Mouse (Mus musculus) heart, embryonic 12.5 days (tissue): ENCODE results near the gene Acot1. TPM values are rescaled to one million over a fixed set of nuclear protein-coding genes. Genes with fewer than 3 reads are reported as not detected.
"Not testable (repeated sequence)": the region's sequence is repeated elsewhere in the genome, so short reads cannot be mapped to it uniquely, and the experiment has no call there.

Experiments used
- ATAC-seq: fragments of 200-750 bp; cut with Nextera tagmentation; 2 replicates; pipeline ENCODE4 v1.8.0; 2017; ENCODE audit warnings: moderate TSS enrichment, moderate library complexity; ENCODE audit not compliant: insufficient number of reproducible peaks, low FRiP score
- H3K27ac ChIP-seq: fragments of 300-500 bp; sonication (generic); 2 replicates; pipeline ENCODE4 v1.5.1; 2016; ENCODE audit warnings: mild to moderate bottlenecking, moderate library complexity; ENCODE audit not compliant: poor library complexity, severe bottlenecking
- H3K27me3 ChIP-seq: fragments of 300-500 bp; sonication (generic); replicated peaks from 2 replicates; pipeline ENCODE4 v1.6.1; 2016; ENCODE audit warnings: mild to moderate bottlenecking, moderate library complexity
- H3K36me3 ChIP-seq: fragments of 300-500 bp; sonication (generic); 2 replicates; pipeline ENCODE4 v1.6.1; 2016; ENCODE audit warnings: mild to moderate bottlenecking, moderate library complexity
- H3K4me1 ChIP-seq: fragments of 300-500 bp; sonication (generic); replicated peaks from 2 replicates; pipeline ENCODE4 v1.6.1; 2016; ENCODE audit warnings: mild to moderate bottlenecking
- H3K4me2 ChIP-seq: fragments of 300-500 bp; sonication (generic); 2 replicates; pipeline ENCODE4 v1.6.1; 2016; ENCODE audit warnings: mild to moderate bottlenecking, moderate library complexity
- H3K4me3 ChIP-seq: fragments of 300-500 bp; sonication (generic); 2 replicates; pipeline ENCODE4 v1.5.1; 2016; ENCODE audit warnings: mild to moderate bottlenecking
- H3K9ac ChIP-seq: fragments of 300-500 bp; sonication (generic); 2 replicates; pipeline ENCODE4 v1.6.1; 2016; ENCODE audit warnings: mild to moderate bottlenecking, moderate library complexity
- H3K9me3 ChIP-seq: fragments of 300-500 bp; sonication (generic); replicated peaks from 2 replicates; pipeline ENCODE4 v1.6.1; 2016; ENCODE audit warnings: mild to moderate bottlenecking, moderate library complexity
- WGBS: fragments of 180-500 bp; shearing (Covaris S2); methylation state at CpG from one replicate; pipeline ENCODE4 v1.1.7; 2016; 5-methylcytosine and 5-hydroxymethylcytosine counted together
- polyA plus RNA-seq: library from polyadenylated mRNA; unstranded; fragments of >200 nt; fragmentation: Nextera tagmentation; extraction: Ambion mirVana; gene quantifications from 2 replicates; pipeline ENCODE4 v1.2.1, GENCODE M21; 2016

Acot1 gene
- polyA plus RNA-seq: 20.0 and 21.3 TPM in 2 replicates

GRCm38 (mm10) chr12:84009171-84009965 lies at the start of gene Acot1:
Gene Acot1, plus strand, starts transcription at chr12:84009490.
- peak within 1 kb of the TSS; percentile 49 for H3K4me3 ChIP-seq
- not testable (repeated sequence) for H3K27me3 ChIP-seq, H3K9me3 ChIP-seq, H3K36me3 ChIP-seq
- peak within 1 kb of the TSS; percentile 73 for H3K9ac ChIP-seq
- 3% methylated on average over 57 of the region's 70 CpGs for WGBS
- peak within 1 kb of the TSS; percentile 66 for H3K4me2 ChIP-seq
- ATAC-seq: peak; percentile 84
- H3K27ac ChIP-seq: peak within 1 kb of the TSS; percentile 2; the same call in 1 of the 2 replicates
- H3K4me1 ChIP-seq: peaks cover 16% of the 10 kb centered on the region

GRCm38 (mm10) chr12:83965235-83965634 lies 44.1 kb upstream of the Acot1 start:
- H3K36me3 ChIP-seq: no peaks in the 10 kb centered on the region
- H3K4me2 ChIP-seq: no peak overlapping the region
- 80% methylated on average over 6 of the region's 7 CpGs for WGBS
- no peaks in the 10 kb centered on the region for H3K4me1 ChIP-seq
- H3K4me3 ChIP-seq: no peak overlapping the region
- H3K9ac ChIP-seq: no peak overlapping the region
- no peak overlapping the region for H3K27ac ChIP-seq
- no peak for ATAC-seq
- H3K27me3 ChIP-seq: 0 out of 2 replicates have a peak, but pooled peaks cover 3% of the 10 kb centered on the region
- H3K9me3 ChIP-seq: no peaks in the 10 kb centered on the region

- Histone ChIP-seq H3K9me3 (no peaks in the 10 kb centered on the region; the same call in 1 of the 2 replicates), H3K4me1 (no peaks in the 10 kb centered on the region), H3K9ac (no peak overlapping the region), H3K27me3 (no peaks in the 10 kb centered on the region), H3K4me2 (no peak overlapping the region), H3K27ac (no peak overlapping the region), H3K36me3 (no peaks in the 10 kb centered on the region), H3K4me3 (no peak overlapping the region)
- no peak for ATAC-seq
- WGBS: 71% methylated on average over 2 of the region's 2 CpGs
Measured at GRCm38 (mm10) chr12:83972117-83972516, 37.2 kb upstream of the Acot1 start.

GRCm38 (mm10) chr12:83978862-83979261 lies 30.4 kb upstream of the Acot1 start:
- WGBS: 85% methylated on average over 6 of the region's 6 CpGs
- no peak overlapping the region for H3K27ac ChIP-seq
- no peaks in the 10 kb centered on the region for H3K27me3 ChIP-seq
- H3K4me2 ChIP-seq: no peak overlapping the region
- no peak for ATAC-seq
- H3K36me3 ChIP-seq: no peaks in the 10 kb centered on the region
- H3K9ac ChIP-seq: no peak overlapping the region
- no peak overlapping the region for H3K4me3 ChIP-seq
- peaks cover 5% of the 10 kb centered on the region; the same call in 1 of the 2 replicates for H3K4me1 ChIP-seq
- no peaks in the 10 kb centered on the region; the same call in 1 of the 2 replicates for H3K9me3 ChIP-seq

GRCm38 (mm10) chr12:83981615-83982014 lies 27.7 kb upstream of the Acot1 start:
- H3K4me2 ChIP-seq: no peak overlapping the region
- WGBS: 86% methylated on average over 4 of the region's 4 CpGs

GRCm38 (mm10) chr12:83984752-83985151 lies 24.5 kb upstream of the Acot1 start, which contains the start of gene Heatr4:
Gene Heatr4, minus strand, starts transcription at chr12:83984852.
- no peak within 1 kb of the TSS for H3K9ac ChIP-seq
- no peak for ATAC-seq
- 75% methylated on average over 4 of the region's 4 CpGs for WGBS
- H3K4me3 ChIP-seq: no peak within 1 kb of the TSS
- no peak within 1 kb of the TSS for H3K4me2 ChIP-seq
- no peak within 1 kb of the TSS for H3K27ac ChIP-seq
- H3K27me3 ChIP-seq: no peaks in the 10 kb centered on the region
- H3K9me3 ChIP-seq: no peaks in the 10 kb centered on the region; the same call in 1 of the 2 replicates
- H3K4me1 ChIP-seq: peaks cover 11% of the 10 kb centered on the region
- 0 out of 2 replicates have a peak, but pooled peaks cover 3% of the 10 kb centered on the region for H3K36me3 ChIP-seq

More at GRCm38 (mm10) chr12:83981615-83982014, 27.7 kb upstream of the Acot1 start:
- Histone ChIP-seq H3K27me3 (no peaks in the 10 kb centered on the region), H3K4me3 (no peak overlapping the region), H3K36me3 (no peaks in the 10 kb centered on the region), H3K27ac (no peak overlapping the region), H3K9me3 (no peaks in the 10 kb centered on the region), H3K9ac (no peak overlapping the region), H3K4me1 (peaks cover 8% of the 10 kb centered on the region)
- ATAC-seq: no peak

GRCm38 (mm10) chr12:83987242-83987582 lies 22.1 kb upstream of the Acot1 start:
- H3K27me3 ChIP-seq: no peaks in the 10 kb centered on the region
- H3K4me3 ChIP-seq: peak overlapping the region; percentile 70
- 17% methylated on average over 8 of the region's 8 CpGs for WGBS
- peak; percentile 46; the same call in 1 of the 2 replicates for ATAC-seq
- H3K27ac ChIP-seq: peak overlapping the region; percentile 97
- H3K4me1 ChIP-seq: peaks cover 9% of the 10 kb centered on the region
- 0 out of 2 replicates have a peak, but pooled peaks cover 3% of the 10 kb centered on the region for H3K36me3 ChIP-seq
- H3K9ac ChIP-seq: peak overlapping the region; percentile 83; the same call in 1 of the 2 replicates
- no peaks in the 10 kb centered on the region; the same call in 1 of the 2 replicates for H3K9me3 ChIP-seq
- H3K4me2 ChIP-seq: peak overlapping the region; percentile 72

GRCm38 (mm10) chr12:83987583-83988441 lies 21.5 kb upstream of the Acot1 start, which contains the start of gene Acot2:
Gene Acot2, plus strand, starts transcription at chr12:83987861.
- H3K4me1 ChIP-seq: peaks cover 6% of the 10 kb centered on the region
- peak; percentile 81 for ATAC-seq
- peak within 1 kb of the TSS; percentile 72 for H3K4me2 ChIP-seq
- peak within 1 kb of the TSS; percentile 97 for H3K27ac ChIP-seq
- H3K4me3 ChIP-seq: peak within 1 kb of the TSS; percentile 70
- H3K27me3 ChIP-seq: no peaks in the 10 kb centered on the region
- peak within 1 kb of the TSS; percentile 83 for H3K9ac ChIP-seq
- no peaks in the 10 kb centered on the region; the same call in 1 of the 2 replicates for H3K9me3 ChIP-seq
- WGBS: under 1% methylated on average over 77 of the region's 80 CpGs
- H3K36me3 ChIP-seq: peaks cover 5% of the 10 kb centered on the region; the same call in 1 of the 2 replicates

GRCm38 (mm10) chr12:83988483-83988882 lies 20.8 kb upstream of the Acot1 start:
- 61% methylated on average over 4 of the region's 4 CpGs for WGBS
- Histone ChIP-seq H3K9ac (peak overlapping the region; percentile 83), H3K4me1 (peaks cover 6% of the 10 kb centered on the region), H3K9me3 (no peaks in the 10 kb centered on the region; the same call in 1 of the 2 replicates), H3K27me3 (no peaks in the 10 kb centered on the region), H3K4me3 (peak overlapping the region; percentile 70), H3K4me2 (peak overlapping the region; percentile 72), H3K36me3 (peaks cover 10% of the 10 kb centered on the region), H3K27ac (peak overlapping the region; percentile 97; the same call in 1 of the 2 replicates)
- ATAC-seq: peak; percentile 27; the same call in 1 of the 2 replicates

GRCm38 (mm10) chr12:83989378-83989777 lies 19.9 kb upstream of the Acot1 start:
- H3K9me3 ChIP-seq: no peaks in the 10 kb centered on the region; the same call in none of the 2 replicates
- no peak overlapping the region for H3K27ac ChIP-seq
- ATAC-seq: no peak
- no peak overlapping the region for H3K4me2 ChIP-seq
- peaks cover 19% of the 10 kb centered on the region for H3K36me3 ChIP-seq
- 96% methylated on average over 4 of the region's 4 CpGs for WGBS
- no peaks in the 10 kb centered on the region for H3K27me3 ChIP-seq
- peaks cover 6% of the 10 kb centered on the region for H3K4me1 ChIP-seq
- H3K9ac ChIP-seq: no peak overlapping the region
- H3K4me3 ChIP-seq: no peak overlapping the region
